Mouse (Mus musculus) forebrain, embryonic 11.5 days (tissue): ENCODE measurements around the gene Ddx47. TPM values are rescaled to one million over a fixed set of nuclear protein-coding genes. Genes with fewer than 3 reads are reported as not detected.
A peak's percentile ranks its signal among the peaks of the same experiment; 100 is the strongest.

Experiments
- ATAC-seq: fragments of 200-750 bp; cut with Nextera tagmentation; replicated peaks from 2 replicates; pipeline ENCODE4 v1.8.0; 2017; ENCODE audit warnings: moderate TSS enrichment; ENCODE audit not compliant: low FRiP score
- DNase-seq: peaks from one replicate; pipeline ENCODE4 v3.0.0-alpha.2; 2017; ENCODE audit warnings: low spot score
- H3K27ac ChIP-seq: fragments of 300-500 bp; sonication (generic); 2 replicates; pipeline ENCODE4 v1.5.1; 2014; ENCODE audit warnings: low read depth, low read length
- H3K27me3 ChIP-seq: fragments of 300-500 bp; sonication (generic); 2 replicates; pipeline ENCODE4 v1.6.1; 2014; ENCODE audit warnings: mild to moderate bottlenecking, low read length, mixed read lengths; ENCODE audit not compliant: control insufficient read depth, insufficient read depth
- H3K36me3 ChIP-seq: fragments of 300-500 bp; sonication (generic); 2 replicates; pipeline ENCODE4 v1.6.1; 2014; ENCODE audit warnings: mild to moderate bottlenecking, low read length, moderate library complexity, mixed read lengths; ENCODE audit not compliant: control insufficient read depth, insufficient read depth
- H3K4me1 ChIP-seq: fragments of 300-500 bp; sonication (generic); replicated peaks from 2 replicates; pipeline ENCODE4 v1.6.1; 2014; ENCODE audit warnings: low read length, mixed read lengths; ENCODE audit not compliant: control insufficient read depth, insufficient read depth
- H3K4me2 ChIP-seq: fragments of 300-500 bp; sonication (generic); 2 replicates; pipeline ENCODE4 v1.6.1; 2014; ENCODE audit warnings: low read depth, mild to moderate bottlenecking, low read length, moderate library complexity, mixed read lengths; ENCODE audit not compliant: severe bottlenecking
- H3K4me3 ChIP-seq: fragments of 300-500 bp; sonication (generic); 2 replicates; pipeline ENCODE4 v1.5.1; 2014; ENCODE audit warnings: low read depth, low read length
- H3K9ac ChIP-seq: fragments of 300-500 bp; sonication (generic); 2 replicates; pipeline ENCODE4 v1.6.1; 2014; ENCODE audit warnings: low read length
- H3K9me3 ChIP-seq: fragments of 300-500 bp; sonication (generic); 2 replicates; pipeline ENCODE4 v1.6.1; 2016; ENCODE audit warnings: low read length, mixed read lengths; ENCODE audit not compliant: control insufficient read depth
- WGBS: fragments of 180-500 bp; shearing (Covaris S2); extraction: QIAGEN DNeasy Blood & Tissue Kit; methylation state at CpG from one replicate; pipeline ENCODE4 v1.1.7; 2014; 5-methylcytosine and 5-hydroxymethylcytosine counted together
- polyA plus RNA-seq: library from polyadenylated mRNA; unstranded; fragments of >200 nt; fragmentation: Nextera tagmentation; extraction: Ambion mirVana; gene quantifications from 2 replicates; pipeline ENCODE4 v1.2.1, GENCODE M21; 2014

The Ddx47 gene
- polyA plus RNA-seq: 105 and 107 TPM in 2 replicates

- peak; percentile 97 for DNase-seq
- WGBS: 6% methylated on average over 19 of the region's 19 CpGs
- peak; percentile 92 for ATAC-seq
These were observed at the start of gene Ddx47 for GRCm38 (mm10) chr6:135011048-135011733. Ddx47 (plus strand) TSS chr6:135011612.

GRCm38 (mm10) chr6:134961858-134962517 is 49.4 kb upstream of the Ddx47 start:
- WGBS: 45% methylated on average over 9 of the region's 9 CpGs

More at GRCm38 (mm10) chr6:135011048-135011733, at the start of gene Ddx47:
- Histone ChIP-seq H3K27ac (no peak within 1 kb of the TSS), H3K4me1 (peaks cover 5% of the 10 kb centered on the region; the same call in 1 of the 2 replicates), H3K4me3 (peak within 1 kb of the TSS; percentile 85), H3K27me3 (no peaks in the 10 kb centered on the region), H3K4me2 (peak within 1 kb of the TSS; percentile 85), H3K9ac (peak within 1 kb of the TSS; percentile 78), H3K9me3 (no peaks in the 10 kb centered on the region), H3K36me3 (peaks cover 7% of the 10 kb centered on the region; the same call in 1 of the 2 replicates)

GRCm38 (mm10) chr6:134962518-134962893 is 48.9 kb upstream of the Ddx47 start:
- H3K27me3 ChIP-seq: no peaks in the 10 kb centered on the region
- DNase-seq (no peak), ATAC-seq (peak; percentile 34; the same call in 1 of the 2 replicates)
- 27% methylated on average over 5 of the region's 5 CpGs for WGBS
- peaks cover 17% of the 10 kb centered on the region for H3K4me1 ChIP-seq
- H3K36me3 ChIP-seq: no peaks in the 10 kb centered on the region
- H3K27ac ChIP-seq: peak overlapping the region; percentile 13; the same call in 1 of the 2 replicates
- H3K9ac ChIP-seq: no peak overlapping the region
- H3K9me3 ChIP-seq: no peaks in the 10 kb centered on the region
- H3K4me3 ChIP-seq: no peak overlapping the region
- no peak overlapping the region for H3K4me2 ChIP-seq

More at GRCm38 (mm10) chr6:134961858-134962517, 49.4 kb upstream of the Ddx47 start:
- no peak overlapping the region for H3K9ac ChIP-seq
- H3K27me3 ChIP-seq: no peaks in the 10 kb centered on the region
- no peak overlapping the region for H3K4me2 ChIP-seq
- no peaks in the 10 kb centered on the region for H3K9me3 ChIP-seq
- peaks cover 17% of the 10 kb centered on the region for H3K4me1 ChIP-seq
- DNase-seq (no peak), ATAC-seq (0 out of 2 replicates have a peak, but pooled peaks have one; percentile 13)
- no peak overlapping the region for H3K4me3 ChIP-seq
- peak overlapping the region; percentile 13; the same call in 1 of the 2 replicates for H3K27ac ChIP-seq
- H3K36me3 ChIP-seq: no peaks in the 10 kb centered on the region

- H3K4me2 ChIP-seq: no peak overlapping the region
- peaks cover 17% of the 10 kb centered on the region for H3K4me1 ChIP-seq
- ATAC-seq: peak; percentile 64
- no peaks in the 10 kb centered on the region for H3K36me3 ChIP-seq
- H3K9me3 ChIP-seq: no peaks in the 10 kb centered on the region
- DNase-seq: no peak
- WGBS: 51% methylated on average over 2 of the region's 2 CpGs
- H3K27ac ChIP-seq: no peak overlapping the region
- H3K9ac ChIP-seq: no peak overlapping the region
- no peaks in the 10 kb centered on the region for H3K27me3 ChIP-seq
- no peak overlapping the region for H3K4me3 ChIP-seq
These were observed 47.5 kb upstream of the Ddx47 start for GRCm38 (mm10) chr6:134963910-134964309.

- Histone ChIP-seq H3K4me1 (peaks cover 4% of the 10 kb centered on the region), H3K27me3 (no peaks in the 10 kb centered on the region), H3K4me3 (no peak overlapping the region), H3K9me3 (no peaks in the 10 kb centered on the region), H3K36me3 (no peaks in the 10 kb centered on the region), H3K4me2 (no peak overlapping the region), H3K27ac (no peak overlapping the region), H3K9ac (no peak overlapping the region)
- 84% methylated on average over 5 of the region's 5 CpGs for WGBS
- DNase-seq (no peak), ATAC-seq (no peak)
These were observed 44.7 kb upstream of the Ddx47 start for GRCm38 (mm10) chr6:134966681-134967080.

- WGBS: 83% methylated on average over 1 of the region's 1 CpGs
- ATAC-seq: no peak
- Histone ChIP-seq H3K4me3 (no peak overlapping the region), H3K4me2 (no peak overlapping the region), H3K27ac (no peak overlapping the region), H3K36me3 (no peaks in the 10 kb centered on the region), H3K9me3 (no peaks in the 10 kb centered on the region), H3K9ac (no peak overlapping the region), H3K4me1 (no peaks in the 10 kb centered on the region; the same call in 1 of the 2 replicates), H3K27me3 (no peaks in the 10 kb centered on the region; the same call in 1 of the 2 replicates)
- no peak for DNase-seq
These were observed 43.1 kb upstream of the Ddx47 start for GRCm38 (mm10) chr6:134968326-134968725.

- no peaks in the 10 kb centered on the region for H3K36me3 ChIP-seq
- no peak for DNase-seq
- H3K9me3 ChIP-seq: no peaks in the 10 kb centered on the region
- H3K4me2 ChIP-seq: no peak overlapping the region
- H3K27me3 ChIP-seq: no peaks in the 10 kb centered on the region; the same call in 1 of the 2 replicates
- no peak overlapping the region for H3K27ac ChIP-seq
- 85% methylated on average over 2 of the region's 2 CpGs for WGBS
- H3K4me1 ChIP-seq: no peaks in the 10 kb centered on the region
- H3K4me3 ChIP-seq: no peak overlapping the region
- no peak for ATAC-seq
- no peak overlapping the region for H3K9ac ChIP-seq
These were observed 41.9 kb upstream of the Ddx47 start for GRCm38 (mm10) chr6:134969498-134969897.

GRCm38 (mm10) chr6:134972096-134972495 is 39.3 kb upstream of the Ddx47 start:
- H3K4me1 ChIP-seq: no peaks in the 10 kb centered on the region; the same call in 1 of the 2 replicates
- WGBS: 62% methylated on average over 4 of the region's 4 CpGs

More at GRCm38 (mm10) chr6:134972096-134972495, 39.3 kb upstream of the Ddx47 start:
- Histone ChIP-seq H3K36me3 (no peaks in the 10 kb centered on the region), H3K27me3 (no peaks in the 10 kb centered on the region; the same call in 1 of the 2 replicates), H3K9me3 (no peaks in the 10 kb centered on the region), H3K4me3 (no peak overlapping the region), H3K4me2 (no peak overlapping the region), H3K9ac (no peak overlapping the region), H3K27ac (no peak overlapping the region)
- ATAC-seq (no peak), DNase-seq (no peak)
